Mouse (Mus musculus) heart, adult 2 months (tissue): ENCODE data around the gene Ogdh. TPM values are rescaled to one million over a fixed set of nuclear protein-coding genes. Genes with fewer than 3 reads are reported as not detected.

Experiments used
- DNase-seq, 2 experiments: peaks; one replicate each; pipeline ENCODE4 v3.0.0; 2021
- H3K27ac ChIP-seq: fragments of 200-600 bp; 2 replicates; pipeline ENCODE4 v1.8.1; 2022
- H3K27me3 ChIP-seq: fragments of 200-500 bp; 2 replicates; pipeline ENCODE4 v1.6.1; 2012; ENCODE audit warnings: mild to moderate bottlenecking, low read length, inconsistent platforms, mixed read lengths; ENCODE audit not compliant: control insufficient read depth, insufficient read depth
- H3K36me3 ChIP-seq: fragments of 200-500 bp; 2 replicates; pipeline ENCODE4 v1.6.1; 2012; ENCODE audit warnings: low read length, inconsistent platforms; ENCODE audit not compliant: control insufficient read depth, insufficient read depth
- H3K4me1 ChIP-seq: fragments of 200-500 bp; 2 replicates; pipeline ENCODE4 v1.6.1; 2011; ENCODE audit warnings: low read length; ENCODE audit not compliant: control insufficient read depth, insufficient read depth
- H3K4me3 ChIP-seq: fragments of 200-600 bp; 2 replicates; pipeline ENCODE4 v1.8.1; 2022
- H3K79me2 ChIP-seq: fragments of 200-500 bp; replicated peaks from 2 replicates; pipeline ENCODE4 v1.6.1; 2012; ENCODE audit warnings: mild to moderate bottlenecking, inconsistent platforms, low read length, moderate library complexity, mixed read lengths; ENCODE audit not compliant: control insufficient read depth, insufficient read depth
- H3K9ac ChIP-seq: fragments of 200-500 bp; 2 replicates; pipeline ENCODE4 v1.6.1; 2012; ENCODE audit warnings: low read depth, mild to moderate bottlenecking, control low read depth, inconsistent platforms, low read length, mixed read lengths
- CTCF ChIP-seq: fragments of 200-600 bp; IDR thresholded peaks from 2 replicates; pipeline ENCODE4 v1.8.1; 2022; ENCODE audit warnings: antibody characterized with exemption, mild to moderate bottlenecking, moderate library complexity
- EP300 ChIP-seq: fragments of 200-500 bp; IDR thresholded peaks from 2 replicates; pipeline ENCODE4 v1.6.1; 2011; ENCODE audit warnings: low read depth, low read length, control low read depth; ENCODE audit not compliant: insufficient read depth
- POLR2A ChIP-seq: fragments of 200-500 bp; IDR thresholded peaks from 2 replicates; pipeline ENCODE4 v1.6.1; 2011; ENCODE audit warnings: mild to moderate bottlenecking, low read depth, low read length, control low read depth; ENCODE audit not compliant: insufficient read depth
- WGBS: fragments of 180-500 bp; shearing (Covaris S2); methylation state at CpG from one replicate; pipeline ENCODE4 v1.1.7; 2018; 5-methylcytosine and 5-hydroxymethylcytosine counted together
- intact Hi-C: fragments of 180-260 bp; cut with DNase I; formaldehyde crosslinking; loops from one replicate; pipeline ENCODE4 v1.15.1; 2025
- polyA plus RNA-seq: library from polyadenylated mRNA; depleted of rRNA; stranded (reverse); fragments of >200 nt; gene quantifications from 2 replicates; pipeline ENCODE4 v1.2.3, GENCODE M21; 2012
- total RNA-seq, 2 experiments: library from RNA; stranded (reverse); gene quantifications; 2 replicates each; pipeline ENCODE4 v1.2.3; 2021

The Ogdh gene
- total and polyA plus RNA-seq, 3 experiments: 1,204 to 1,957 (median 1,611) TPM

- peak in 1 of 2 experiments; percentile 56 for DNase-seq
- under 1% methylated on average over 43 of the region's 43 CpGs for WGBS
These were observed 98.1 kb downstream of the Ogdh start for GRCm38 (mm10) chr11:6389483-6389921.

GRCm38 (mm10) chr11:6390376-6391053 lies 99.1 kb downstream of the Ogdh start:
- intact Hi-C loops: no loop called here
- Histone ChIP-seq H3K27me3 (no peaks in the 10 kb centered on the region), H3K4me1 (peaks cover 6% of the 10 kb centered on the region), H3K79me2 (peaks cover 2% of the 10 kb centered on the region; the same call in 1 of the 2 replicates), H3K4me3 (no peak overlapping the region; the same call in 1 of the 2 replicates), H3K9ac (no peak overlapping the region; the same call in 1 of the 2 replicates), H3K27ac (no peak overlapping the region), H3K36me3 (no peaks in the 10 kb centered on the region)
- WGBS: 83% methylated on average over 8 of the region's 8 CpGs
- TF ChIP-seq CTCF (no peak), POLR2A (no peak), EP300 (no peak)
- no peak for DNase-seq

More at GRCm38 (mm10) chr11:6389483-6389921, 98.1 kb downstream of the Ogdh start:
- H3K36me3 ChIP-seq: no peaks in the 10 kb centered on the region
- peaks cover 6% of the 10 kb centered on the region for H3K4me1 ChIP-seq
- H3K27ac ChIP-seq: peak overlapping the region; percentile 64
- H3K4me3 ChIP-seq: peak overlapping the region; percentile 96
- H3K9ac ChIP-seq: peak overlapping the region; percentile 90
- intact Hi-C loops: loop anchor here (1.0 kb wide), 1 partner anchor 15 kb away; no protein-coding TSS in a partner anchor
- H3K79me2 ChIP-seq: peaks cover 2% of the 10 kb centered on the region; the same call in 1 of the 2 replicates
- H3K27me3 ChIP-seq: no peaks in the 10 kb centered on the region
- no peak for TF ChIP-seq CTCF
- TF ChIP-seq POLR2A: no peak
- no peak for TF ChIP-seq EP300

- whole genome bisulfite sequencing: 80% methylated on average over 8 of the region's 8 CpGs
- TF ChIP-seq POLR2A (no peak), CTCF (no peak), EP300 (no peak)
- Histone ChIP-seq H3K27ac (no peak overlapping the region), H3K36me3 (no peaks in the 10 kb centered on the region), H3K27me3 (no peaks in the 10 kb centered on the region), H3K4me3 (no peak overlapping the region), H3K4me1 (peaks cover 6% of the 10 kb centered on the region), H3K79me2 (peaks cover 2% of the 10 kb centered on the region; the same call in 1 of the 2 replicates), H3K9ac (no peak overlapping the region)
- peak in 1 of 2 experiments; percentile 49 for DNase-seq
- intact Hi-C loops: no loop called here
These were observed 100.3 kb downstream of the Ogdh start for GRCm38 (mm10) chr11:6391516-6392276.

- 56% methylated on average over 6 of the region's 6 CpGs for WGBS
- no peak overlapping the region for H3K4me3 ChIP-seq
- H3K9ac ChIP-seq: no peak overlapping the region
- intact Hi-C loops: no loop called here
- no peaks in the 10 kb centered on the region for H3K36me3 ChIP-seq
- no peaks in the 10 kb centered on the region for H3K27me3 ChIP-seq
- peaks cover 2% of the 10 kb centered on the region; the same call in 1 of the 2 replicates for H3K79me2 ChIP-seq
- no peak for DNase-seq
- H3K27ac ChIP-seq: no peak overlapping the region
- peaks cover 6% of the 10 kb centered on the region for H3K4me1 ChIP-seq
- no peak for TF ChIP-seq POLR2A
- TF ChIP-seq EP300: no peak
- TF ChIP-seq CTCF: no peak
These were observed 101.4 kb downstream of the Ogdh start for GRCm38 (mm10) chr11:6392857-6393256.

GRCm38 (mm10) chr11:6393866-6394265 lies 102.4 kb downstream of the Ogdh start:
- DNase-seq: no peak
- H3K27ac ChIP-seq: no peak overlapping the region
- intact Hi-C loops: no loop called here

GRCm38 (mm10) chr11:6395565-6395964 lies 104.1 kb downstream of the Ogdh start:
- no peaks in the 10 kb centered on the region; the same call in 1 of the 2 replicates for H3K79me2 ChIP-seq
- DNase-seq: no peak
- intact Hi-C loops: no loop called here
- H3K4me1 ChIP-seq: peaks cover 2% of the 10 kb centered on the region
- no peak overlapping the region for H3K27ac ChIP-seq
- H3K9ac ChIP-seq: no peak overlapping the region
- no peaks in the 10 kb centered on the region for H3K27me3 ChIP-seq
- WGBS: 95% methylated on average over 5 of the region's 5 CpGs
- TF ChIP-seq CTCF (no peak), EP300 (no peak), POLR2A (no peak)
- no peaks in the 10 kb centered on the region for H3K36me3 ChIP-seq
- no peak overlapping the region for H3K4me3 ChIP-seq

More at GRCm38 (mm10) chr11:6393866-6394265, 102.4 kb downstream of the Ogdh start:
- Histone ChIP-seq H3K4me3 (no peak overlapping the region), H3K27me3 (no peaks in the 10 kb centered on the region), H3K36me3 (no peaks in the 10 kb centered on the region), H3K79me2 (peaks cover 2% of the 10 kb centered on the region; the same call in 1 of the 2 replicates), H3K9ac (no peak overlapping the region), H3K4me1 (peaks cover 6% of the 10 kb centered on the region)
- TF ChIP-seq CTCF: no peak
- TF ChIP-seq EP300: no peak
- TF ChIP-seq POLR2A: no peak
- 17% methylated on average over 1 of the region's 1 CpGs for WGBS
